Mouse (Mus musculus) embryonic facial prominence, embryonic 11.5 days (tissue): ENCODE data around the gene Tbc1d22b. TPM values are rescaled to one million over a fixed set of nuclear protein-coding genes. Genes with fewer than 3 reads are reported as not detected.

Experiments used
- ATAC-seq: fragments of 200-750 bp; cut with Nextera tagmentation; replicated peaks from 2 replicates; pipeline ENCODE4 v1.8.0; 2017; ENCODE audit warnings: low read depth; ENCODE audit not compliant: insufficient number of reproducible peaks, low FRiP score, low TSS enrichment
- DNase-seq: peaks from one replicate; pipeline ENCODE4 v3.0.0-alpha.2; 2015; ENCODE audit warnings: low spot score
- H3K27ac ChIP-seq: fragments of 300-500 bp; sonication (generic); replicated peaks from 2 replicates; pipeline ENCODE4 v1.5.1; 2014; ENCODE audit warnings: mild to moderate bottlenecking, low read depth, low read length, control low read depth
- H3K27me3 ChIP-seq: fragments of 300-500 bp; sonication (generic); 2 replicates; pipeline ENCODE4 v1.6.1; 2014; ENCODE audit warnings: mild to moderate bottlenecking, low read length, moderate library complexity, mixed read lengths; ENCODE audit not compliant: control insufficient read depth, insufficient read depth
- H3K36me3 ChIP-seq: fragments of 300-500 bp; sonication (generic); replicated peaks from 2 replicates; pipeline ENCODE4 v1.6.1; 2014; ENCODE audit warnings: low read depth, mild to moderate bottlenecking, low read length, moderate library complexity, mixed read lengths; ENCODE audit not compliant: control insufficient read depth, insufficient read depth
- H3K4me1 ChIP-seq: fragments of 300-500 bp; sonication (generic); 2 replicates; pipeline ENCODE4 v1.6.1; 2014; ENCODE audit warnings: low read length, mixed read lengths; ENCODE audit not compliant: control insufficient read depth, insufficient read depth
- H3K4me2 ChIP-seq: fragments of 300-500 bp; sonication (generic); 2 replicates; pipeline ENCODE4 v1.6.1; 2014; ENCODE audit warnings: low read depth, mild to moderate bottlenecking, control low read depth, low read length, moderate library complexity
- H3K4me3 ChIP-seq: fragments of 300-500 bp; sonication (generic); 2 replicates; pipeline ENCODE4 v1.5.1; 2014; ENCODE audit warnings: low read depth, low read length, control low read depth
- H3K9ac ChIP-seq: fragments of 300-500 bp; sonication (generic); replicated peaks from 2 replicates; pipeline ENCODE4 v1.6.1; 2014; ENCODE audit warnings: mild to moderate bottlenecking, control low read depth, low read length
- H3K9me3 ChIP-seq: fragments of 300-500 bp; sonication (generic); replicated peaks from 2 replicates; pipeline ENCODE4 v1.6.1; 2016; ENCODE audit warnings: mild to moderate bottlenecking, low read length, inconsistent platforms, mixed read lengths; ENCODE audit not compliant: control insufficient read depth
- WGBS: fragments of 180-500 bp; shearing (Covaris S2); extraction: QIAGEN DNeasy Blood & Tissue Kit; methylation state at CpG from one replicate; pipeline ENCODE4 v1.1.7; 2014; 5-methylcytosine and 5-hydroxymethylcytosine counted together
- polyA plus RNA-seq: library from polyadenylated mRNA; unstranded; fragments of >200 nt; fragmentation: Nextera tagmentation; extraction: Ambion mirVana; gene quantifications from 2 replicates; pipeline ENCODE4 v1.2.1, GENCODE M21; 2014

Tbc1d22b gene
- polyA plus RNA-seq, 1 experiment from 2014 or later = 16.7 TPM

DNA sequence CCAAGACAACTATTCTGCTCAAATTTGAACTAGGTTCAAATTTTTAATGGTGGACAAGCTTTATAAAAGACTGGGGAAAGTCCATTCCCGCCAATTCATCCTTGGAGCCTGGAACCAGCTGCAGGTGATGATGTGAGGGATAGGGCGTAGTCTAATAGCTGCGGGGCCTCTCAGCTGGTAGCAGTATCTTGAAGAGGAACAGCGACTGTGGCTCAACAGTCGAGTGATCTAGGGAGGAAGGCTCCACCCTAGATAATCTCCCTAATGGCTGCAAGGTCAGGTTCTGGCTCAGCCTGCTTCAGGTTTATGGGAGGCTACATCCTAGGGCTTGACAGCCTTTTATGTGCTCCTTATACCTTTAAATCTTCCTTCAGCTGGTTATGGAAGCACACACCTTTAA, 80.0 kb downstream of the Tbc1d22b start:
- DNase-seq = no peak
- Histone ChIP-seq H3K27ac (no peak overlapping the region), H3K4me2 (no peak overlapping the region), H3K9me3 (no peaks in the 10 kb centered on the region), H3K27me3 (no peaks in the 10 kb centered on the region), H3K4me1 (no peaks in the 10 kb centered on the region), H3K9ac (no peak overlapping the region), H3K4me3 (no peak overlapping the region), H3K36me3 (peaks cover 7% of the 10 kb centered on the region; the same call in 1 of the 2 replicates)
- 92% methylated on average over 5 of the region's 5 CpGs for WGBS
- no peak for ATAC-seq

DNA sequence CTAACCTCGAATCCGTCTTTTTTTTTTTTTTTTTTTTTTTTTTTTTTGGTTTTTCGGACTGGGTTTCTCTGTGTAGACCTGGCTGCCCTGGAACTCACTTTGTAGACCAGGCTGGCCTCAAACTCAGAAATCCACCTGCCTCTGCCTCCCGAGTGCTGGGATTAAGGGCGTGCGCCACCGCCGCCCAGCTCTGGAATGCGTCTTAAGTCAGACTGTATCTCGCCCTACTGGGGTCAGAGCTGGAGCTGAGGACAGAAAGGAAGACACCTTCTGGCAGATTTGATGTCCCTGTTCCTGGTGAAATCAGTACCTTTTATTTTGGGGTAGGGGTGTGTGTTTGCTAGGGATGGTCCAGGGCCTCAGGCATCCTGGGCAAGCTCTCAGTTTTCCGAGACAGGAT, 82.7 kb downstream of the Tbc1d22b start:
- Histone ChIP-seq H3K4me3 (no peak overlapping the region), H3K9ac (no peak overlapping the region), H3K4me1 (no peaks in the 10 kb centered on the region), H3K36me3 (peaks cover 9% of the 10 kb centered on the region; the same call in 1 of the 2 replicates), H3K4me2 (no peak overlapping the region), H3K27me3 (no peaks in the 10 kb centered on the region), H3K27ac (no peak overlapping the region), H3K9me3 (no peaks in the 10 kb centered on the region)
- ATAC-seq = no peak
- DNase-seq = no peak
- 96% methylated on average over 10 of the region's 11 CpGs for WGBS

DNA sequence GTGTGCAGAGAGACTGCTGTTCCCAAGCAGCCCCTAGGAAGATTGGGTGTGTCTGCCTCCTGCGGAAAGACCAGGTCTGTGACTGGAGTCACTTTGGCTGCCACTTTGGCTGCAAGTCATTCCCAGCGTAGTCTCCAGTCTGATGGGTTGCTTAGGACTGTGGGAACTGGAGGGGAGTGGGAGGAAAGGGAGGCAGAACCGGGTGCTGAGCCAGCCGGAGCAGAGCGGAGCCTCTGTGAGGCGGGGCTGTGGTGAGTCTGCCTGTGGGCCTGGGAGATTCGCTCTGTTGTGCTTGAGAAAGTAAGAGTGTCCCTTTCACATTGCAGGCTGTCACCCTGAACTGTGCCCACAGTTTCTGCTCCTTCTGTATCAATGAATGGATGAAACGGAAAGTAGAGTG, 85.9 kb downstream of the Tbc1d22b start:
- H3K4me3 ChIP-seq = no peak overlapping the region
- H3K36me3 ChIP-seq = peaks cover 11% of the 10 kb centered on the region
- ATAC-seq (no peak), DNase-seq (no peak)
- WGBS = 92% methylated on average over 8 of the region's 8 CpGs
- H3K9me3 ChIP-seq = no peaks in the 10 kb centered on the region
- H3K27ac ChIP-seq = no peak overlapping the region
- H3K4me1 ChIP-seq = no peaks in the 10 kb centered on the region
- H3K4me2 ChIP-seq = no peak overlapping the region
- H3K27me3 ChIP-seq = no peaks in the 10 kb centered on the region
- H3K9ac ChIP-seq = no peak overlapping the region

GRCm38 (mm10) chr17:29636118-29636517, 86.5 kb downstream of the Tbc1d22b start:
- Histone ChIP-seq H3K9ac (no peak overlapping the region), H3K27me3 (no peaks in the 10 kb centered on the region), H3K4me1 (no peaks in the 10 kb centered on the region), H3K4me2 (no peak overlapping the region), H3K4me3 (no peak overlapping the region), H3K27ac (no peak overlapping the region), H3K36me3 (peaks cover 15% of the 10 kb centered on the region), H3K9me3 (no peaks in the 10 kb centered on the region)
- DNase-seq = peak; percentile 42
- WGBS = 78% methylated on average over 5 of the region's 5 CpGs
- no peak for ATAC-seq

DNA sequence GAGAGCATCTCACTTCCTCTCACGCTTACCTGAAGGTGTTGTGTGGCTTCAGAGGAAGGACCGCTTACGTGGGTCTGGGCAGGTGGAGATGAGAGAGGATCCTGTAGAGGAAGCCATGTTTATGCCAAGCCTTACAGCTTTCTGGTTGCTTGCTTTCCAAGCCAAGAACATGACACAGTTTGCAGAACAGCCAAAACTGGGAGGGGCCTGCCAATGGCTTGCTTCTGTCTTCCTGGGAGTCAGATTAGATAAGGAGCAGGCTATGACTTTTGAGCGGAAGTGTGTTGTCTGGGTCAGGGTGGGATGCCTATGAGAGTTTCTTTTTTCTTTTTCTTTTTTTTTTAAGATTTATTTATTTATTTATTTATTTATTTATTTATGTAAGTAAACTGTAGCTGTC, 87.8 kb downstream of the Tbc1d22b start:
- no peak for ATAC-seq
- no peaks in the 10 kb centered on the region for H3K27me3 ChIP-seq
- H3K9ac ChIP-seq = no peak overlapping the region
- no peak overlapping the region for H3K4me3 ChIP-seq
- peaks cover 17% of the 10 kb centered on the region for H3K36me3 ChIP-seq
- DNase-seq = no peak
- 97% methylated on average over 4 of the region's 4 CpGs for WGBS
- H3K27ac ChIP-seq = no peak overlapping the region
- H3K4me1 ChIP-seq = no peaks in the 10 kb centered on the region
- no peaks in the 10 kb centered on the region for H3K9me3 ChIP-seq
- H3K4me2 ChIP-seq = no peak overlapping the region

GRCm38 (mm10) chr17:29637895-29638294, 88.3 kb downstream of the Tbc1d22b start:
- no peak for DNase-seq
- Histone ChIP-seq H3K9me3 (no peaks in the 10 kb centered on the region), H3K27me3 (no peaks in the 10 kb centered on the region), H3K4me3 (no peak overlapping the region), H3K27ac (no peak overlapping the region), H3K36me3 (peaks cover 17% of the 10 kb centered on the region), H3K9ac (no peak overlapping the region), H3K4me1 (no peaks in the 10 kb centered on the region), H3K4me2 (no peak overlapping the region)
- 86% methylated on average over 8 of the region's 8 CpGs for WGBS
- ATAC-seq = no peak

DNA sequence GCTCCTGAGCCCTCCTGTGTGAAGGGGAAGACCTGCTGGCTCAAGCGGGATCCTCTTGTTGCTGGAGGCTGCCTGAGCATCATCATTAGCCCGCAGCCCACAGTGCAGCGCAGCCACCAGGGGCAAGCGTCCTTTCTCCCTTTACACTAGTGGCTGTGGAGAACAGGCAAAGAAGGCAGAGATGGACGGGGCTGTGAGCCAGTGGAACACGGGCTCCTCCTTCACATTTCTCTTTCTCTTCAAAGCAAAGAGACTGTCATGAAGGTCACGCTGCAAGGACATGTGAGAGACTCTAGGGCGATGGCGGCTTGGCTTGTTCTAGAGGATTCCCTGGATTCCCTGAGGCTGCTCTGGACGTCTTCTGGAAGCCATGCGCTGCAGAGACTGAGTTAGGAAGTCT, 91.4 kb downstream of the Tbc1d22b start:
- H3K4me2 ChIP-seq = no peak overlapping the region
- no peak overlapping the region for H3K4me3 ChIP-seq
- 98% methylated on average over 11 of the region's 11 CpGs for WGBS
- no peak overlapping the region for H3K27ac ChIP-seq
- H3K9ac ChIP-seq = no peak overlapping the region
- no peak for ATAC-seq
- no peaks in the 10 kb centered on the region for H3K27me3 ChIP-seq
- peaks cover 12% of the 10 kb centered on the region for H3K36me3 ChIP-seq
- no peak for DNase-seq
- no peaks in the 10 kb centered on the region for H3K4me1 ChIP-seq
- no peaks in the 10 kb centered on the region for H3K9me3 ChIP-seq

GRCm38 (mm10) chr17:29642219-29642618, 92.6 kb downstream of the Tbc1d22b start:
- no peak overlapping the region for H3K9ac ChIP-seq
- H3K4me1 ChIP-seq = no peaks in the 10 kb centered on the region
- 66% methylated on average over 3 of the region's 3 CpGs for WGBS
- no peak overlapping the region for H3K4me3 ChIP-seq
- H3K36me3 ChIP-seq = peaks cover 12% of the 10 kb centered on the region
- no peak overlapping the region for H3K27ac ChIP-seq
- H3K27me3 ChIP-seq = no peaks in the 10 kb centered on the region
- H3K4me2 ChIP-seq = no peak overlapping the region
- ATAC-seq = no peak
- no peak for DNase-seq
- no peaks in the 10 kb centered on the region for H3K9me3 ChIP-seq
